Mouse (Mus musculus) thymus, postnatal 4 days (tissue): ENCODE results near the gene Ino80.
A peak's percentile ranks its signal among the peaks of the same experiment; 100 is the strongest.
"Not testable (repeated sequence)": the region's sequence is repeated elsewhere in the genome, so short reads cannot be mapped to it uniquely, and the experiment has no call there.

Experiments used
- DNase-seq: peaks from one replicate; pipeline ENCODE4 v3.0.0; 2021

Ino80 gene

DNA sequence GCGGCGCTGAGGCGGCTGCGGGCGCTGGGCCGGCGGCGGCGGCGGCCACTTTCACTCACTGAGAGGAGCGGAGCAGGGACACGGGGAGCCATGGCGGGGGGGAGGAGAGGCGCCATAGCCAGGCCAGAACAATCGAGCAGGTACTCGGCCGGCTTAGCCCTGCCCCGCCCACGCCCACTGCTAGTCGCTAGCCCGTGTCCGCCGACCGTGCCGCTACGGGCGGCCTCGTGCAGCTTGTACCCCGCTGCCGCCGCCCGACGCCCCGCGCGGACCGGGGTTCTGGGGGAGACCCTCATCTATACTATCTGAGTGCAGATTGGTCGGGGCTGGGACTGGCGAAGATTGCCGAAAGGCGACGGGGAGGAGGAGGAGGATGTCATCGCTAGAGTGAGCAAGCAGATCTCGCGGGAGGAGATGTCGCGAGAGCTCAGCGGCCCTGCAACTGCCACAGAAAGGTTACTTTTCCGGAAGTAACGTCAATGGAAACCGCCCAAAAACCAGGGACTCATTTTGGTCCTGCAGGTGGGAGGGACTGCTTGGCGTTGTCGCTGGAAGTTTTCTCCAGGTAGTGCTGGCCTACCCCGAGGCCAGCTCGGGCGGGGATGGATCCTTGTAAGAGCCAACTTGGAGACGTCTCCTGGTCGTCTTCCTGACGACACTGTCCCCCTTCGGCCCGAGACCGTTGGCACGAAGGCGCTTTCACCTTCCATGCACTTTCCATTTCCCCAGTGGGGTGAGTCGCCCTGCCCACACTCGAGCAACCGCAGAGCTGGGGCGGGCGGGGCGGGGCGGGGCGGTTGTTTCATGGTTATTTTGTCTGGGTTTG, at the start of gene Ino80:
Gene Ino80, minus strand, starts transcription at position 117 of the 826 bp plus-strand sequence.
- DNase-seq = peak; percentile 99

DNA sequence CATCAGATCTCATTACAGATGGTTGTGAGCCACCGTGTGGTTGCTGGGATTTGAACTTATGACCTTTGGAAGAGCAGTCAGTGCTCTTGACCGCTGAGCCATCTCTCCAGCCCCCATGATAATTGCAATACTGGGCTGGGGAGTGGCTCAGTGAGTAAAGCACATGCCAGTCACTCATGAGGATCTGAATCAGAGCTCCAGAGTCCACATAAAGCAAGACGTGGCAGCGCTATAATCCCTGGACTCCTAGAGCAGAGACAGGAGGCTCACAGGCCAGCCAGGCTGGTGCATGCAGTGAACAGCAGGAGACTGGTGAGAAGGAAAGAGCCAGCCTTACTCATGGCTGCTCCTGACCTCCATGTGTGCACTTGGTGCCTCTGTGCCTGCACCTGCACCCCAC, 47.9 kb upstream of the Ino80 start:
- DNase-seq = no peak

DNA sequence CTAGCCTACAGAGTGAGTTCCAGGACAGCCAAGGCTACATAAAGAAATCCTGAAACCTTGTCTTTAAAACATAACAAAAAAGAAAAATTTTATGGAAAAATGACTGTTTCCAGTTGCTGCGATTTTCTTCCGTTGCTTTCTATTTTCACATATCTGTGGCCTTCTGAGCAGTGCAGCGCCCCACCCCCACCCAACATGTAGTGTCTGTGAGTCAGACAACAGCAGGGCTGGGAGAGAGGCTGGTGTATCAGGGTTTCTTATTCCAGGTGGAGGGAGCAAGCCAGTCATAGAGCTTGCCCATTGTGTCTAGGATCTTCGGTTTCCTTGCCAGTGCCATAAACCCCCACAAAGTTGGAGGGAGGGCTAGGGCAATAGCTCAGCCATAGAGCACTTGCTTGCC, 46.3 kb upstream of the Ino80 start:
- no peak for DNase-seq

DNA sequence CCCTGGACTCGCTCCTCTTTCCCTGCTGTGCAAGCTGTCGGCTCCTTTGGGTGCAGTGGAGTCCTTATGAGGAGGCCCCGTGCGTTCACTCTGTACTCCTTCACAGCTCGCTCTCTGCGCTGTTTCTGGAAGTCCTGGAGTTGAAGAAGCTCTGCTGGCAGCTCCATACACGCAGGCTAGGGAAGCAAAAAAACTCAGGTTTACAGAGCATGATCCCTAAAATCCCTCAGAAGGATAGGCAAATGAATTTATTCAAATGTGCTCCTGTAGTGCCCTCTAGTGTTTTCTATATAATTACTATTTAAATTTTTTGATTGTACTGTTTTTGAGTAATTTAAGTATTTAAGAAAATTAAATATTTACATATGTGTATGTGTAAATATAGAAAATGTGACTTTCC, 43.1 kb upstream of the Ino80 start:
- no peak for DNase-seq

DNA sequence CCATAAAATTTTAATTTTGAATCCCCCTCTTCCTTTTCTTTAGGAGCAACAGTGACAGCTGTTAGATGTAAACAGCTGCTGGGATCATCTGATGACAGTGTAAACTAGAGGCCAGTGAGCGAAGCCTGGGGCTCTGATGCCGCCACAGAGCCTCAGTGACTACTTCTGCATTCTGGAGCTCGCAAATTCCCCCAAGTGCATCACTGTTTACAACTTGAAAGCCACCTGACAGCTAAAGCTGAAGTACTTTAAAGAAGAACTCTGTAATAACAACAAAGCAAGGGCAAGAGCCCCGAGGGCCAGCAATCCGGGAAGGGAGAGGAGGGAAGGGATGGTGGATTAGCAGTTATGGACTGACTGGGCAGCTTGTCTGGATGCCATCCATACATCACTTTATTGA, 39.3 kb upstream of the Ino80 start:
- DNase-seq = no peak

DNA sequence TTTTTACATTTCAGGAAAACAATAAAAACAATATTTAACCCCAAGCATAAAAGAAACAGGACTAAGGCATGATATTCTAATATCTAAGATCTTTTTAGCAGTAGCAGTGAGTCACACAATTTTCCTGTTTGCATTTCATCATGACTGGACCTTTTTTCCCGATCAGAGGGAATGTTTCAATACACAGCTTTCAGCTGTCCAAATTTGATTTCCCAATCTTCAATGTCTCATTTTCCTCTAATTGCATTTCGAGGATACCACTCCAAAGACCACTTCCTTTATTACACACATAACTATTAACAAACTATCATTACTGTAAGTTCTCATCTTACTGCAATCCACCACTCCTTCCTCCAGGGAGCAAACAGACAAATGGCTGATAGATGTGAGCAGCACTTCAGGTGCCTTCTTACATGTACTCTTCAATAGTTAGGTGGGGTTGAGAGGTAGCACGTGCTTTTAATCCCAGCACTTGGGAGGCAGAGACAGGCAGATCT, 36.6 kb upstream of the Ino80 start:
- DNase-seq = no peak

DNA sequence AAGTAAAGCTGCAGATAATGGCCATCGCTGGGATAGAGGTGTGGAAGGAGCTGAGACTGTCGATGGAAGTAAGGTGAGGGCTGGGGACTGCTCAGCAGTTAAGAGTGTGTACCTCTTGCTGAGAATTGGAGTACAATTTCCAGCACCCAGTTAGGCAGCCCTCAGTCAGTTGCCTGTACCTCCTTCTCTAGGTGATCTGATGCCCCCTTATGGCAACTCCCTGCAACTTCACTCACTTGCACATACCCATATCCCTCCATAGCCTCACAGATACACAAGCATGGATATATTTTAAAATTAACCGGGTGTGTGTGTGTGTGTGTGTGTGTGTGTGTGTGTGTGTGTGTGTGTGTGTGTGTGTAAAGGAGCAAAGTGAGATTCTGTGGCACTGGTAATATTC, 34.8 kb upstream of the Ino80 start:
- peak; percentile 41 for DNase-seq

DNA sequence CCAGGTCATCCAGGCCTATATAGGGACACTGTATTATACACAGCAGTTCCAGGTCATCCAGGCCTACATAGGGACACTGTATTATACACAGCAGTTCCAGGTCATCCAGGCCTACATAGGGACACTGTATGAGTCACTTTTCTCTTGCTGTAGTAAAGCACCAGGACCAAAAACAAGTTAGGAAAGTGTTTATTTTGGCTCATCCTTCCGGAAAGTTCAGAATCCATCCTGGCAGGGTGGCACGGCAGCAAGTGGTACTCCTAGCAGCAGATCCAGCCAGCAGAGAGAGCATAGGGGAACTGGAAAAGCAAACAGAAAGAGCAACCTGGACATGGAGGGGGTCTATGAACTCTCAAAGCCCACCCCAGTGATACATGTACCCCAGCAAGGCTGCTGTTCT, 33.4 kb upstream of the Ino80 start:
- DNase-seq = no peak

DNA sequence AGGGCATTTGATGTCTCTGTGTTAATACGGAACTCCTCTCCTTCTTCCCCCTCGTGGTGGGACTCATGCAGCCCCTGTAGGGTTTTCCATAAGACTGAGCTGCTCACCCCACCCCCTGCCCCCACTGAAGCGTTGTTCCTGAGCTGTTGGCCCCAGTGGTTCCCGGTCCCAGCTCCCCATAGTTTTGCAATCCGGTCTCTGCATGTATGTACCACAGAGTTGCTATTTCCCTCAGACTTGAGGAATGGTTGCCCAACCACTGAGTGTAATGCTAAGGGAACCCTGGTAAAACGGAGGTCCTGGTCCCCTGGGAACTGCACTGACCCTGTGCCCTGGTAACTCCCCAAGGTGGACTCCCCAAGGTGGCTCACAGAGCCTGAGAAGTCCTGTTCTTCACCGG, 31.0 kb upstream of the Ino80 start:
- not testable (repeated sequence) for DNase-seq

DNA sequence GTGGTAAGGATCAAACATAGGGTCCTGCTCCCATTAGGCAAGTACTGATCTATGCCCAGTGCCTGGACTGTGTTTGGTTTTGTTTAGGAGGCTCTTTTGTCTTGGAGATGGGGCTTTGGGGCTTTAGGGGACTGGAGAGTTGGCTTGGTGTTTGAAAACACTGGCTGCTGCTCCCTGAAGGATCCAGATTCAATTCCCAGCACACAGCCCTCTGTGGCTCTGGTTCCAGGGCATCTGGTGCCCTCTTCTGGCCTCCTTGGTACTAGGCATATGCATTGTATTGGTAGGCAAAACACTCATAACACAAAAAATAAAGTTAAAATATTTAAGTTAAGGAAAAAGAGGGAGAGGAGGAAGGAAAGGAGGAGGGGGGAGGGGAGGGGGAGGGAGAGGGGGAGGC, 29.6 kb upstream of the Ino80 start:
- peak; percentile 33 for DNase-seq

DNA sequence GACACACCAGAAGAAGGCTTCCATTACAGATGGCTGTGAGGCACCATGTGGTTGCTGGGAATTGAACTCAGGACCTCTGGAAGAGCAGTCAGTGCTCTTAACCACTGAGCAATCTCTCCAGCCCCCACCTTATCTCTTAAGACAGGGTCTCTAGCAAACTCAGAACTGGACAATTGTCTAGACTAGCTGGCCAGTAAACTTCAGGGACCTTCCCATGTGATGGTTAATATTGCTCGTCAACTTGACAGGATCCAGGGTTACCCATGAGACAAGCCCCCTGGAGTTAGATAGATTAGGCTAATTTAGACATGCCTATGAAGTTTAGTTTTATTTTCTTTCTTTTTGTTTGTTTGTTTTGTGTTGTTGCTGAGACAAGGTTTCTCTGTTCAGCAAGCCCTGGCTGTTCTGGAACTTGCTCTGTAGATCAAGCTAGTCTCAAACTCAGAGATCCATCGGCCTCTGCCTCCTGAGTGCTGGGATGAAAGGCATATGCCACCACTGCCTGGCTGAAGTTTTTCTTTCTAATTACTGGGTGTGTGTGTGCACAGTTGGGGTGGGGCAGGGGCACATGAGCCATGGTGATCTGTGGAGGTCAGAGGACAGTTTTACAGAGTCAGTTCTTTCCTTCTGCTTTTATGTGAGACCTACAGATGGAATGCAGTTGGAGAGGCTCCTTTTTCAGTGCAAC, 23.6 kb upstream of the Ino80 start:
- no peak for DNase-seq

DNA sequence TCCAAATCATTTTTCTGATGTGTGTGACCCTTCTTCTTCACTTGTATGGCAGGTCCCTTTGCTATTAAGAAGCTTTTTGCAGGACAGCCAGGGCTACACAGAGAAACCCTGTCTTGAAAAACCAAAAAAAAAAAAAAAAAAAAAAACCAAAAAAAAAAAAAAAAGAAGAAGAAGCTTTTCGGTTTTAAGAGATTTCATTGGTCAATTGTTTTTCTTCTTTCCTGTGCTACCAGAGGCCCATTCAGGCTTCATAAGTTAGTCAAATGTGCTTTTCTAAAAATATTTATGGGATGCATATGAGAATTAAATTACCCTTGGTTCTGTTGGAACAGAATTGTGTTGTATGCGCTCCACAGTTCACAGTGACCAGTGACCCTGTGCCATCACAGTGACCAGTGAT, 21.4 kb upstream of the Ino80 start:
- no peak for DNase-seq

DNA sequence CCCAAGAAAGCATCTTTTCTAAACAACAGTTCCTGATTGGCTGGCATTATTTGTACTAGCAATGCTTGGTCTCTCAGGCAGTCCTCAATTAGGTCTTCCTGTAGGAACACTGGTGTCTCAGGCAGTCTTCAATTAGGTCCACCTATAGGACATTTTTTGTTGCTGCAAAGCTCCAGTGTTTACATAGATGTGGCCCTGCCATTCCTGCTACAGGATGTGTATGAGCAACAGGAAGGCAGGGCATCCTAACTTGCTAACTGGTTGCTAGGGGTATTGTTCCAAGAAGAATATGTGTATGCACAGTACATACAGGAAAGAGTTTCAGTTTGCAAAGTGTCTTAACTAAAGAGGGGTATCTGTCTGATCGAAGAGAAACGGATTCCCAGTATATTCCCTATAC, 18.6 kb upstream of the Ino80 start:
- DNase-seq = no peak

DNA sequence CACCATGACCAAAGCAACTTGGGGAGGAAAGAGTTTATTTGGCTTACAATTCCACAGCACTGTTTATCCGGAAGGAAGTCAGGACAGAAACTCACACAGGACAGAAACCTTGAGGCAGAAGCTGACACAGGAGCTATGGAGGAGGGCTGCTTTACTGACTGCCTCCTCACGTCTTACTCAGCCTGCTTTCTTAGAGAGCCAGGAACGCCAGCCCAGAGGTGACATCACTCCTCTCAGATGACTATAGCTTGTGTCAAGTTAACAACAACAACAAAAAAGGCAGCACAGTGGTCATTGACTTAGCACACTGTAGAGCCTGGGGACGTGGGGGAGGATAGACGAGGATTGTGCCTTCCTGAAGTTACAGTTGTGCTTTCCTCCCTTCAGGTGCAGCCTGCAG, 14.5 kb upstream of the Ino80 start:
- no peak for DNase-seq

DNA sequence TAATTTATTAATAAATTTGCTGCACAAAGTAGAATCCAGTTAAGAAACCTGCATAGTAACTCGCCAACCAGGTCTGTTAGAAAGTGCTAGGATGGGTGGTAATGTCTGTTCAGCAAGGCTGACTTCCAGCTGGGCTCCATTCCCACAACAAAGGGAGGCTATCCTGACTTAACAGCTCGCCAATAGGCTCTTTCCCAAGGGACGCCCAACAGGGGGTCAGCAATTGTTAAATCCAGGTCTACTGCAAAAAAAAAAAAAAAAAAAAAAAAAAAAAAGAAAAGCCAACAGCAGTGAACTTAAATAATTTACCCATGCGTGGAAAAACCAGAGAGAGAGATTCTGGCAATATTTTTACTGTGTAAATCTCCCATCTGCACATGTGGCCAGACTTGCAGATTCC, 9.0 kb upstream of the Ino80 start:
- no peak for DNase-seq

DNA sequence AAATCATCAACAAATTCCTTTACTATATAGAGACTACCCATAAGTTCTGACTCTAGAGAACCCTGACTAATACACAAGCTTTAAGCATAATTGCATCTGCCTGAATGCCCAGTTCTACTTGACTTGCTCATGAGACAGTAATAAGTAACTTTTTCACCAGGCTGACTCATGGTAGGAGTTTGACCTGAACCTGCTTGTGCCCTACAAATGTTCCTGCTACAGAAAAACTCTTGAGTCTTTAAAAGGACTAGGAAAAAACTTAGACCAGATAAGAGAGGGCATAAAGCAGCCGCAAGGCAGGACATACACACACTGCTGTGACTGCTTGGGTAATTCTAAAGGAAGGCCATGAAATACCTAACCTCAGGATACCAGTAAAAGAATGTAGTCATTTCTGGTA, 4.8 kb upstream of the Ino80 start:
- DNase-seq = no peak

DNA sequence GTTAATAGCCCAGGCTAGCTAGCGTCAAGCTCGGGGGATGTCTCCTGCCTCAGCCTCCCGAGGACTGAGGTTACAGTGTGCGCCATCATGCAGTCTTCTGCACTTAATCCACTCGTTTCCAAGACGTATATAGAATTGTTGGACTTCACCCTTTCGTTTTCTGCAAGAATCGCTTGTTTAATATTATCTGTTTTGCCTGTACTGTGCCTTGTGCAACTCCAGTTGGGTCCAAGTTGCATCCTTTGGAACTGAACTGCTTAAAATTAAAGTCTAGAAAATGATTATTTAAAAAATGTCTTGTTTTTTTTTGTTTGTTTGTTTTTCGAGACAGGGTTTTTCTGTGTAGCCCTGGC, 886 bp upstream of the Ino80 start:
- no peak for DNase-seq

DNA sequence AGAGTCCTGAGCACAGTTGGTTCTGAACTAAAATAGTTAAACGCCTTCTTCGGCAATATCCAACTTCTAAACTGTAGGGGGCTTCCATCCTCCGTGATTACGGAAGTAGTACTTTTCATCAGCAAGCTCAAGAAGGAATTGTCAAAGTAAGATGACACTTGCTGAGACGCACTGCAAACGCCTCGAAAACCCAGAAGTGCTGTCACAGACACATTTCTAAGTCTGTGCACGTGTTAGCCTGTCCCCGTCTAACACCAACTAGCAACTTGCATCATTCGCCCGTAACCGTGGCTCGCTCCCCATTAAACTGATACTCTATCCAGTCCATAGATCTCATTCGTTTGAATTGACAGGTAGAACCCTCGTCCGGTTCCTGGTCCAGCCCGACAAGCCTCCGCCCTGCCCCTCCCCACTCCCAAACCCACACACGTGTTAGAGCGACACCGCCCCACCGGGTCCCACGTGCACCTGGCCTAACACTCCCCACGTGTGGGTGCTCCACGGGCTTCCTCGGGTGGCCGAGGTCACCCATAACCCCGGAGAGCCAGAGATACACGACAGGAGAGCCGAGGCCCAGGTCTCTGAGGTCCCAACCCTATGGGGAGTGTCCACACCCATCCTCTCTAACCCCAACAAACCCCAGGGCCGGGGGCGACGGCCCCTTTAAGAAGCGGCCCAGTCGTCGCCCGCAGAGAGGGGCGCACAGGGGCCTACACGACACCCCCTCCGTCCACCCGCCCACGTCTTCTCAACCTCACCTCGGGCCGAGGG, 681 bp downstream of the Ino80 start:
- peak; percentile 72 for DNase-seq

DNA sequence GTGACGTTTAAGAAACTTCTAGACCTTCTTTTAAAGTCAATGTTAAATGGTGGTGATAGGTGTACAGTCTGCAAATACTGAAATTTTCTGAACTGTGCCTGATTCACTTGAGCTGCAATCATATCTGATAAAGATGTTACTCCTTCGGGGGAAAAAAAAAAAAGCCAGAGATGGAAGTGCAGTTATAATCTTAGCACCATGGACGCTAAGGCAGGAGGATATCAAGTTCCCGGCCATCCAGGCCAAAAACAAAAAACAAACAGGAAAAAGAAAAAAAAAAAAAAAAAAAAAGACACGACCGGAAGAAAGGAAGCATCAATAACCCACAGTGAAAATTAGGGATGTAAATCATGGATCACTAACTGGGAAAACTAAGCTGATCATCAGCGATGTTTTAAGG, 1.3 kb downstream of the Ino80 start:
- no peak for DNase-seq

DNA sequence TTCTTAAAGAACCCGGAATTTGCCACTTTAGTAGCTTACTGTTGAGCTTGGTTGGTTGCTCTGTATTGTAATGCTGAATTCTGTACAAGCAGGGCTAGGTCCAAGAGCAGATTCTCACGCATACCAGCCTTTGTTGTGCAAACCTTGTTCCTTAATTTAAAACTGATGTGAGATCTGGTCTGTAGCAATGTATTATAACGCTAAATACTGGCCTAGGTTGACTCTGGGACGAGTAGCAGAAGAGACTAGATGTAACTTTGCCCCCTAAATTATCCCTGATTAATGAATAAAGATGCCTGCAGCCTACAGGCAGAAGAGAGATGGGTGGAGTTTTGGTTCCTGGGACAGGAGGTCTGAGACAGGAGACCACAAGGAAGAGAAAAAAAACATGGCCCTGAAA, 13.5 kb downstream of the Ino80 start:
- DNase-seq = no peak

DNA sequence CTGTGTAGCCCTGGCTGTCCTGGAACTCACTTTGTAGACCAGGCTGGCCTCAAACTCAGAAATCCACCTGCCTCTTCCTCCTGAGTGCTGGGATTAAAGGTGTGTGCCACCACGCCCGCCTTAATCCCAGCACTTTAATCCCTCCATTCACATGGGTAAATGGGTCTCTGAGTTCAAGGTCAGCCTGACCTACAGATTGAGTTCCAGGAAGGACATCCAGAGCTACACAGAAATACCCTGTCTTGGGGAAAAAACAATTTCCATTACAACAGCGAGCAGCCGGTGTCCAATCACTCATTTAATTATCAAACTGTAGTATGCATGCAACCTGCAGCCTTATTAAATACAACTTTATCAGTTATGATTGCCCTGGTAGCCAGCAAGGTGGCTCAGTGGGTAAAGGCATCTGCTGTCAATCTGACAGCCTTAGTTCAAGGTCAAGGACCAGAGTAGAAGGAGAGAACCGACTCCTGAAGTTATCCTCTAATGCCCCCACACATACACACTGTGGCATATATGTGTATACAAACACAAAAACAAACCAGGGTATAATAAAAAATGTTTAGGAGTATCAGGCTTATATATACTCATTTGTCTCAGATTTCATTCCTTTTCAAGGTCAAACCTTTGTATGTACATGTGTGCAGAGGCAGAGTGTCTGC, 14.2 kb downstream of the Ino80 start:
- no peak for DNase-seq

DNA sequence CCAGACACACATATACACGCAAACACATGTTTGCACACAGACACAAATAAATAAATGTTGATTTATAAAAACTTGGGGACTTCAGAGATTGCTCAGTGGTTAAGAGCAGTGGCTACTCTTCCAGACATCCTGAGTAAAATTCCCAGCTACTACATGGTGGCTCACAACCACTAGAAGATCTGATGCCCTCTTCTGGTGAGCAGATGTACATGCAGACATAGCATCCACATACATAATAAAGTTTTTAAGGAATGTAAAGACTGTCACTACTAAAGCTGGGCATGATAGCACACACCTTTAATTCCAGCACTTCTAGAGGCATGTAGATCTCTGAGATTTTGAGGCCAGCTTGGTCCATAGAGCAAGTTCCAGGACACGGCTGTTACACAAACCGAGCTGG, 16.5 kb downstream of the Ino80 start:
- no peak for DNase-seq

DNA sequence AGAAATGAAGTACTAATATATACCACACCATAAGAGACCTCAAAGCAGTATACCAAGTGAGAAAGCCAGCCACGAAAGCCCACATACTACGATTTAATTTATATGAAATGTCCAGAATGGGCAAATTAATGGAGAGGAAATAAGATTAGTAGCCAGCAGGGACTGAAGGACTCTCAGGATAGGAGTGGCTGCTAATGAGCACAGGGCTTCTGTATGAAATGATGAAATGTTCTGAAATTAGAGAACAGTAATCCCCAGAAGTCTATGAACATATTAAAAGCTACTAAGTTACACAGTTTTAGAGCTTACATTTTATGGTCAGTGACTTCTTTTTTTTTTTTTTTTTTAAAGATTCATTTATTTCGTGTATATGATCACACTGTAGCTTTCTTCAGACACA, 22.9 kb downstream of the Ino80 start:
- DNase-seq = no peak
